Mouse (Mus musculus): Measurements from ENCODE around the gene Pgpep1.

DNA sequence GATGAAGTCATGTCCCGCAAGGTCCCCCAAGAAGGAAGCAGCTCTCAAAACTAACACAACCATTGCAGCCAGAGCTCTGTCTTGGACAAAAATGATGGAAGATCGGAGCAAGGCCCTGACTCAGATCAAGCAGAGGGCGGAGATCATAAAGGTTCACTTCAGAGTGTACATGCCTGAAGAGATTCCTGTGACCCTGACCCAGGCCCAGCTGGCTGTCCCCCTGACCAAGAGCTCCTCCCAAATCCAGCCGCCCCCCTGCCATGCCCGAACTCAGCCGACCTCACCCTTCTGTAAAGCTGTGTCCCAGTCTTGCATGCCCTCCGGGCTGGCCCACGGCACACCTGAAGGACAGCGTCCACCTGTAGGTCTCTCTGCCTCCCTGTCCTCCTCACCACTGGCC is 49.6 kb upstream of the Pgpep1 start:
- TF ChIP-seq POLR2A (IDR thresholded peaks at IDR 0.05; ENCODE audit: borderline replicate concordance, low read depth, low read length) (no peak), CTCF (IDR thresholded peaks at IDR 0.05; ENCODE audit: low read depth, low read length) (no peak)

All from bone marrow macrophage, adult 2 months (primary cell).